Mouse (Mus musculus) intestine, postnatal 0 days (tissue): Measurements from ENCODE around the gene Vmn1r221. TPM values are rescaled to one million over a fixed set of nuclear protein-coding genes. Genes with fewer than 3 reads are reported as not detected.
"Not testable (repeated sequence)": the region's sequence is repeated elsewhere in the genome, so short reads cannot be mapped to it uniquely, and the experiment has no call there.

Experiments used
- ATAC-seq: fragments of 200-750 bp; cut with Nextera tagmentation; 2 replicates; pipeline ENCODE4 v1.8.0; 2017; ENCODE audit warnings: mild to moderate bottlenecking, moderate TSS enrichment, moderate library complexity
- H3K27ac ChIP-seq: fragments of 300-500 bp; sonication (generic); 2 replicates; pipeline ENCODE4 v1.5.1; 2014; ENCODE audit warnings: mild to moderate bottlenecking, low read depth, low read length, moderate library complexity
- H3K27me3 ChIP-seq: fragments of 300-500 bp; sonication (generic); replicated peaks from 2 replicates; pipeline ENCODE4 v1.6.1; 2014; ENCODE audit warnings: low read length, mixed read lengths; ENCODE audit not compliant: control insufficient read depth, insufficient read depth
- H3K36me3 ChIP-seq: fragments of 300-500 bp; sonication (generic); 2 replicates; pipeline ENCODE4 v1.6.1; 2014; ENCODE audit warnings: mild to moderate bottlenecking, moderate library complexity; ENCODE audit not compliant: control insufficient read depth, insufficient read depth
- H3K4me1 ChIP-seq: fragments of 300-500 bp; sonication (generic); replicated peaks from 2 replicates; pipeline ENCODE4 v1.6.1; 2014; ENCODE audit warnings: antibody characterized with exemption, low read length, mixed read lengths; ENCODE audit not compliant: control insufficient read depth, insufficient read depth
- H3K4me2 ChIP-seq: fragments of 300-500 bp; sonication (generic); replicated peaks from 2 replicates; pipeline ENCODE4 v1.6.1; 2014; ENCODE audit warnings: low read depth, mild to moderate bottlenecking, moderate library complexity
- H3K4me3 ChIP-seq: fragments of 300-500 bp; sonication (generic); 2 replicates; pipeline ENCODE4 v1.5.1; 2014; ENCODE audit warnings: low read depth, low read length
- H3K9ac ChIP-seq: fragments of 300-500 bp; sonication (generic); 2 replicates; pipeline ENCODE4 v1.6.1; 2014; ENCODE audit warnings: mild to moderate bottlenecking, low read depth, low read length
- H3K9me3 ChIP-seq: fragments of 300-500 bp; sonication (generic); 2 replicates; pipeline ENCODE4 v1.6.1; 2016; ENCODE audit warnings: mixed run types; ENCODE audit not compliant: control insufficient read depth
- CTCF ChIP-seq: sonication (generic); IDR thresholded peaks from 2 replicates; pipeline ENCODE4 v1.5.1; 2016; ENCODE audit warnings: low read depth, mild to moderate bottlenecking, control low read depth, antibody characterized with exemption, moderate library complexity
- WGBS: fragments of 180-500 bp; shearing (Covaris S2); extraction: QIAGEN DNeasy Blood & Tissue Kit; methylation state at CpG from one replicate; pipeline ENCODE4 v1.1.7; 2014; 5-methylcytosine and 5-hydroxymethylcytosine counted together
- polyA plus RNA-seq: library from polyadenylated mRNA; unstranded; fragments of >200 nt; fragmentation: Nextera tagmentation; extraction: Ambion mirVana; gene quantifications from 2 replicates; pipeline ENCODE4 v1.2.1, GENCODE M21; 2015

Gene Vmn1r221
- polyA plus RNA-seq, 1 experiment from 2014 or later, result not detected

DNA sequence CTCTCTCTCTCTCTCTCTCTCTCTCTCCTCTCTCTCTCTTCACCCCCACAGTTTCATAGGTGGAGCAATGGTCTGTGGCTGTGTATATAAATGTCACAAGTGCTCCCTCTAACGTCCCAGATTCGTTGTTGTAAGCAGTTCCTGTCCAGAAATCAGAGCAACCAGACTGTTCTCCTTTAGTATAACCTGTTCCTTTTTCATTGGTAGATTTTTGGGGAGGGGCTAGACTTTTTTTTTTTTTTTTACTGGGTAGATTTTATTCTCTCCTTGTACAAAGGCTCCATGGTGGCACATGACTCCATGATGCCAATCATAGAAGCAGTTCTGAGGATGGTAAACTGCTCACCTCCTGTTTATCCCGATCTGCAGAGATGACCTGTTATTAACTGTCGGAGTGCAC, 55.2 kb downstream of the Vmn1r221 start:
- TF ChIP-seq CTCF, result peak; percentile 49
- 0 out of 2 replicates have a peak, but pooled peaks have one; percentile 54 for ATAC-seq
- not testable (repeated sequence) for H3K4me2 ChIP-seq, H3K36me3 ChIP-seq, H3K4me3 ChIP-seq, H3K27me3 ChIP-seq, H3K9me3 ChIP-seq, H3K27ac ChIP-seq, H3K9ac ChIP-seq, H3K4me1 ChIP-seq
- WGBS, result 45% methylated on average over 4 of the region's 4 CpGs

DNA sequence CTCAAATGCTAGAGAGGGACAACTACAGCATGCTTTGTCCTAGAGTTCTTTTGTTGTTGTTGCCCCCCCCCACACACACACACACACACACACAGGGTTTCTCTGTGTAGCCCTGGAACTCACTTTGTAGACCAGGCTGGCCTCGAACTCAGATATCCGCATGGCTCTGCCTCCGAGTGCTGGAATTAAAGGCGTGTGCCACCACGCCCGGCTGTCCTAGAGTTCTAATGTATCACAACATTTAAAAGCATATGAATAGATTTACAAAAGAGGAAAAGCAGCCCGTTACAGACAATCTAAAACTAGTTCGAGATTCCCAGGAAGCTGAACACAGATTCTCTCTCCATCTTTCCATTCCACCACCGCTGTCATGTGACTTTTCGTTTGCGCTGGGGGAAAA, 55.8 kb downstream of the Vmn1r221 start:
- peak overlapping the region; percentile 7; the same call in 1 of the 2 replicates for H3K4me3 ChIP-seq
- H3K9ac ChIP-seq, result no peak overlapping the region
- no peak for TF ChIP-seq CTCF
- no peaks in the 10 kb centered on the region for H3K4me1 ChIP-seq
- no peak for ATAC-seq
- H3K36me3 ChIP-seq, result no peaks in the 10 kb centered on the region
- no peaks in the 10 kb centered on the region for H3K9me3 ChIP-seq
- peak overlapping the region; percentile 49 for H3K4me2 ChIP-seq
- no peak overlapping the region for H3K27ac ChIP-seq
- 26% methylated on average over 11 of the region's 11 CpGs for WGBS
- H3K27me3 ChIP-seq, result no peaks in the 10 kb centered on the region

DNA sequence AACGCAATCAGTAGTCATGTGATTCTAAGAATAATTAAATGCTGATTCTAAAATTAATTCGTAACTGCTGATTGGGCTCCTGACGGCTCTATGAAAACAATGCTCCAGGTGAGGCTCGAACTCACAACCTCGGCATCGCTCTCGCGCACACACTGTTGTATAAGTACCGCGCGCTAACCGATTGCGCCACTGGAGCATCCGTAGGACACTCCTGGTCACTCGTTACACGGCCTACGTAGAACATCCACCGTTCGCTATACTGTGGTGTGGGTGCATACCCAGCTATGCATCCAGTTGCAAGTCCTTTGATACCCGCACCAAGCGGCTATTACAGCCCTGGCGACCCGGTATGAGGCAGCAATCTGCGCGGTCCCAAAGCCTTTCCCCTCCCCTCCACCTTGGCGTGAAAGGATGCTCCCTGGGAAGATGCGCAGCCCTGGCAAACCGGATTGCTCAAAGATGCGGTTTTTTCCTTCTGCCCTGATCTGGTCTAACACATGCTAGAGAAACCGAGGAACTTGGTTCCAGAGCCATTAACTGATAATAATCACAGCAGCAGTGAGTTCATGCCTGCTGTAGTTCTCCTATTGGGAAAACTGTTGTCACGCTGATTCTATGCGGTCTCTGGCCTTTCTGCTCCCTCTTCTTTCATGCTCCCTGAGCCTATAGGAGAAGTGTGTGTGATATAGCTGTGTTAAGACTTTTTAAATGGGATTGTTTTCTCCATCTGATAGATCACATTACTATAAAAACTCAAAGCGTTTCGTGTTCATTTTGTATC, 56.6 kb downstream of the Vmn1r221 start:
- no peaks in the 10 kb centered on the region for H3K27me3 ChIP-seq
- peak overlapping the region; percentile 49 for H3K4me2 ChIP-seq
- H3K27ac ChIP-seq, result no peak overlapping the region
- no peak for TF ChIP-seq CTCF
- peak overlapping the region; percentile 7; the same call in 1 of the 2 replicates for H3K4me3 ChIP-seq
- no peak overlapping the region for H3K9ac ChIP-seq
- H3K9me3 ChIP-seq, result no peaks in the 10 kb centered on the region
- no peaks in the 10 kb centered on the region for H3K36me3 ChIP-seq
- ATAC-seq, result 0 out of 2 replicates have a peak, but pooled peaks have one; percentile 25
- 6% methylated on average over 34 of the region's 34 CpGs for WGBS
- H3K4me1 ChIP-seq, result no peaks in the 10 kb centered on the region

Other genes with a start within 250 kb of the Vmn1r221 start
- not detected in 2 replicates for gene Vmn1r213, start 206.5 kb upstream of the Vmn1r221 start, polyA plus RNA-seq
- not detected in 2 replicates for gene Vmn1r214, start 183.7 kb upstream of the Vmn1r221 start, polyA plus RNA-seq
- not detected in 2 replicates for gene Vmn1r215, start 146.1 kb upstream of the Vmn1r221 start, polyA plus RNA-seq
- not detected in 2 replicates for gene Vmn1r217, start 95.9 kb upstream of the Vmn1r221 start, polyA plus RNA-seq
- gene Vmn1r218, start 81.0 kb upstream of the Vmn1r221 start, polyA plus RNA-seq, result not detected in 2 replicates
- gene Vmn1r219, start 54.8 kb upstream of the Vmn1r221 start, polyA plus RNA-seq, result 0.01 and 0.03 TPM in 2 replicates
- not detected in 2 replicates for gene Vmn1r220, start 26.2 kb upstream of the Vmn1r221 start, polyA plus RNA-seq
- gene Vmn1r222, start 21.8 kb downstream of the Vmn1r221 start, polyA plus RNA-seq, result not detected in 2 replicates
- not detected in 2 replicates for gene Vmn1r223, start 33.0 kb downstream of the Vmn1r221 start, polyA plus RNA-seq
- gene Zfp322a, start 155.1 kb downstream of the Vmn1r221 start, polyA plus RNA-seq, result 15.6 and 17.2 TPM in 2 replicates
- gene Abt1, start 209.7 kb downstream of the Vmn1r221 start, polyA plus RNA-seq, result 5.1 and 5.6 TPM in 2 replicates